Mouse (Mus musculus) hindbrain, embryonic 12.5 days (tissue): ENCODE data around the gene Ercc1. TPM values are rescaled to one million over a fixed set of nuclear protein-coding genes. Genes with fewer than 3 reads are reported as not detected.

Experiments used
- ATAC-seq: fragments of 200-750 bp; cut with Nextera tagmentation; 2 replicates; pipeline ENCODE4 v1.8.0; 2017; ENCODE audit warnings: moderate TSS enrichment; ENCODE audit not compliant: low FRiP score
- H3K27ac ChIP-seq: fragments of 300-500 bp; sonication (generic); 2 replicates; pipeline ENCODE4 v1.5.1; 2016; ENCODE audit warnings: mild to moderate bottlenecking
- H3K27me3 ChIP-seq: fragments of 300-500 bp; sonication (generic); 2 replicates; pipeline ENCODE4 v1.6.1; 2016; ENCODE audit warnings: mild to moderate bottlenecking
- H3K36me3 ChIP-seq: fragments of 300-500 bp; sonication (generic); 2 replicates; pipeline ENCODE4 v1.6.1; 2016; ENCODE audit warnings: mild to moderate bottlenecking
- H3K4me1 ChIP-seq: fragments of 300-500 bp; sonication (generic); 2 replicates; pipeline ENCODE4 v1.6.1; 2016
- H3K4me2 ChIP-seq: fragments of 300-500 bp; sonication (generic); replicated peaks from 2 replicates; pipeline ENCODE4 v1.6.1; 2016; ENCODE audit warnings: mild to moderate bottlenecking
- H3K4me3 ChIP-seq: fragments of 300-500 bp; sonication (generic); 2 replicates; pipeline ENCODE4 v1.5.1; 2016; ENCODE audit warnings: mild to moderate bottlenecking
- H3K9ac ChIP-seq: fragments of 300-500 bp; sonication (generic); 2 replicates; pipeline ENCODE4 v1.6.1; 2016; ENCODE audit warnings: mild to moderate bottlenecking, moderate library complexity
- H3K9me3 ChIP-seq: fragments of 300-500 bp; sonication (generic); replicated peaks from 2 replicates; pipeline ENCODE4 v1.6.1; 2016; ENCODE audit warnings: mild to moderate bottlenecking
- WGBS: fragments of 180-500 bp; shearing (Covaris S2); methylation state at CpG from one replicate; pipeline ENCODE4 v1.1.7; 2016; 5-methylcytosine and 5-hydroxymethylcytosine counted together
- polyA plus RNA-seq: library from polyadenylated mRNA; unstranded; fragments of >200 nt; fragmentation: Nextera tagmentation; extraction: Ambion mirVana; gene quantifications from 2 replicates; pipeline ENCODE4 v1.2.1, GENCODE M21; 2016

Ercc1 gene
- polyA plus RNA-seq, 1 experiment from 2014 or later, result 95.6 TPM

GRCm38 (mm10) chr7:19343210-19343808 lies 1.3 kb upstream of the Ercc1 start:
- peak overlapping the region; percentile 75; the same call in 1 of the 2 replicates for H3K4me2 ChIP-seq
- no peak for ATAC-seq
- no peaks in the 10 kb centered on the region for H3K9me3 ChIP-seq
- WGBS, result 2% methylated on average over 11 of the region's 11 CpGs
- H3K27me3 ChIP-seq, result peaks cover 25% of the 10 kb centered on the region
- no peak overlapping the region for H3K9ac ChIP-seq
- H3K4me1 ChIP-seq, result peaks cover 36% of the 10 kb centered on the region
- peaks cover 5% of the 10 kb centered on the region for H3K36me3 ChIP-seq
- H3K4me3 ChIP-seq, result no peak overlapping the region
- no peak overlapping the region for H3K27ac ChIP-seq

DNA sequence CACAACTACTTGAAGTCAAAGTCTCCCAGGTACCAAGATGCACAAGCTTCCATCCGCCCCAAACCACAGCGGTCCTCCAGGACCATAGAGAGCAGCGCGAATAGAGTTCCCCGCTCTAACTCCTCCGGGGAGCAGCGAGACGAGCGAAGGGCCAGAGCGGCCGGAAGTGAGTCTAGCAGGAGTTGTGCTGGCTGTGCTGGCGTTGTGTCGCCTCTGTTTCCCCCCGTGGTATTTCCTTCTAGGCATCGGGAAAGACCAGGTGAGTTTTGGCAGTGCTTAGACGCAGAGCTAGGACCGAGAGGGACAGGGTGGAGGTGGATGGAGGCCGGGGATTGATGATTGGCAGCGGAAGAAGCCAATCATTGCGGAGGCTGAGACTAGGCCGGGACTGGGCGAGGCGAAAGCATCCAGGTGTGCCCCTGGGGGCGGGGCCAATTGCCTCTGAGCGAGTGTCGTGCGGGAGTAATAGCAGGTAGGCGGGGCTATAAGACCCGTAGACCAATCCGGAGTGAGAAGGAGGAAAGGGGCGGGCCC lies 427 bp downstream of the Ercc1 start:
- H3K9me3 ChIP-seq, result no peaks in the 10 kb centered on the region
- under 1% methylated on average over 31 of the region's 31 CpGs for WGBS
- H3K27me3 ChIP-seq, result peaks cover 19% of the 10 kb centered on the region
- H3K4me1 ChIP-seq, result peaks cover 36% of the 10 kb centered on the region
- peak; percentile 93 for ATAC-seq
- peak overlapping the region; percentile 66 for H3K9ac ChIP-seq
- H3K36me3 ChIP-seq, result peaks cover 22% of the 10 kb centered on the region
- peak overlapping the region; percentile 85 for H3K27ac ChIP-seq
- H3K4me2 ChIP-seq, result peak overlapping the region; percentile 85
- peak overlapping the region; percentile 63 for H3K4me3 ChIP-seq

GRCm38 (mm10) chr7:19349188-19349915 lies 4.8 kb downstream of the Ercc1 start:
- Histone ChIP-seq H3K4me2 (no peak overlapping the region), H3K27ac (no peak overlapping the region), H3K9me3 (no peaks in the 10 kb centered on the region), H3K4me3 (no peak overlapping the region), H3K9ac (no peak overlapping the region), H3K36me3 (peaks cover 60% of the 10 kb centered on the region), H3K27me3 (no peaks in the 10 kb centered on the region), H3K4me1 (peaks cover 16% of the 10 kb centered on the region)
- no peak for ATAC-seq
- 89% methylated on average over 13 of the region's 13 CpGs for WGBS

DNA sequence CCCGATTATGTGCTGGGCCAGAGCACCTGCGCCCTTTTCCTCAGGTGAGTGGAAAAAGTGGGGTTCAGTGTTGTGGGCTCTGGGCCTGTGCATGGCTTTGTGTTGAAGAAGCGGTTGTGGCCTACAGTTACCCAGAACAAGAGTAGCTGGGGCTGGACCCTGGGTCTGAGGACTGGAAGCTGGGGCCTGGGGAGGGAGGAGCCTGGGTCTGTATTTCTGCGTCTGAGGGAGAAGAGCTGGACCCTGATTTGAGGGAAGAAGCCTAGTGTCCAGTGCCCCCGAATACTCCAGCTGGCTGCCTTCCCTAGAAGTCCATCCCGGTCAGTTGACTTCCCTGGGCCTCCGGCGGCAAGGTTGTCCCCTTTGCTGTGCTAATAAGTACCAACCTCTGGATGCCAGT lies 5.6 kb downstream of the Ercc1 start:
- Histone ChIP-seq H3K27ac (no peak overlapping the region), H3K27me3 (no peaks in the 10 kb centered on the region), H3K9ac (no peak overlapping the region), H3K4me2 (no peak overlapping the region), H3K9me3 (no peaks in the 10 kb centered on the region), H3K4me1 (peaks cover 13% of the 10 kb centered on the region), H3K36me3 (peaks cover 68% of the 10 kb centered on the region), H3K4me3 (no peak overlapping the region)
- WGBS, result 95% methylated on average over 8 of the region's 8 CpGs
- no peak for ATAC-seq

- Histone ChIP-seq H3K4me2 (no peak overlapping the region), H3K4me3 (no peak overlapping the region), H3K36me3 (peaks cover 66% of the 10 kb centered on the region), H3K27me3 (no peaks in the 10 kb centered on the region), H3K9ac (no peak overlapping the region), H3K27ac (no peak overlapping the region), H3K4me1 (peaks cover 11% of the 10 kb centered on the region), H3K9me3 (no peaks in the 10 kb centered on the region)
- 85% methylated on average over 5 of the region's 5 CpGs for WGBS
- no peak for ATAC-seq
Observed at GRCm38 (mm10) chr7:19354991-19355390, 10.4 kb downstream of the Ercc1 start.

DNA sequence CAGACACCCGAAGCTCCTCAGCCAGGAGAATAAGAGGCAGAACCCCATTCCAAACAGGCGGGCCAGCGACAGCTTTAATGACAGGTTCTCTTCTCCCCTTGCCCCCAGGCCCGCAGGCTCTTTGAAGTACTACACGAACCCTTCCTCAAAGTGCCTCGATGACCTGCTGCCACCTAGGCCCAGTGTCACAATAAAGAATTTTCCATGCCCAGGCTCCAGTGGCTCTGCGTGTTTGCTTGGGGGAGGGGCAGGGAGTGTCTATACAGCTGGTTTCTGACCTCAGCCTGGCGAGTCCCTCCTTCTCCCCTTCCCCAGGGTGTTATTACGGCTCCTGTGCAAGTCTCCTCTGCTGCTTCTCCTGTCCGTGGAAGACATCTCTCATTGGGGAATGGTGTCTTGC lies 11.7 kb downstream of the Ercc1 start:
- Histone ChIP-seq H3K9ac (no peak overlapping the region), H3K9me3 (no peaks in the 10 kb centered on the region), H3K4me1 (peaks cover 18% of the 10 kb centered on the region), H3K27me3 (no peaks in the 10 kb centered on the region), H3K4me2 (no peak overlapping the region), H3K36me3 (peaks cover 55% of the 10 kb centered on the region), H3K27ac (no peak overlapping the region), H3K4me3 (no peak overlapping the region)
- ATAC-seq, result no peak
- WGBS, result 63% methylated on average over 10 of the region's 10 CpGs

- ATAC-seq, result no peak
- Histone ChIP-seq H3K27ac (no peak overlapping the region), H3K4me3 (peak overlapping the region; percentile 66), H3K9ac (0 out of 2 replicates have a peak overlapping the region, but pooled peaks have one; percentile 75), H3K27me3 (peaks cover 9% of the 10 kb centered on the region; the same call in 1 of the 2 replicates), H3K4me1 (peaks cover 28% of the 10 kb centered on the region), H3K36me3 (peaks cover 43% of the 10 kb centered on the region), H3K4me2 (peak overlapping the region; percentile 96), H3K9me3 (no peaks in the 10 kb centered on the region)
- 92% methylated on average over 25 of the region's 25 CpGs for WGBS
Observed at GRCm38 (mm10) chr7:19357381-19358375, 13.1 kb downstream of the Ercc1 start.

- Histone ChIP-seq H3K36me3 (peaks cover 33% of the 10 kb centered on the region), H3K9ac (peak overlapping the region; percentile 75), H3K4me1 (peaks cover 28% of the 10 kb centered on the region), H3K9me3 (no peaks in the 10 kb centered on the region), H3K27me3 (peaks cover 17% of the 10 kb centered on the region; the same call in 1 of the 2 replicates), H3K27ac (no peak overlapping the region), H3K4me2 (peak overlapping the region; percentile 96), H3K4me3 (peak overlapping the region; percentile 66)
- 24% methylated on average over 13 of the region's 13 CpGs for WGBS
- no peak for ATAC-seq
Observed at GRCm38 (mm10) chr7:19358634-19359033, 14.1 kb downstream of the Ercc1 start.

DNA sequence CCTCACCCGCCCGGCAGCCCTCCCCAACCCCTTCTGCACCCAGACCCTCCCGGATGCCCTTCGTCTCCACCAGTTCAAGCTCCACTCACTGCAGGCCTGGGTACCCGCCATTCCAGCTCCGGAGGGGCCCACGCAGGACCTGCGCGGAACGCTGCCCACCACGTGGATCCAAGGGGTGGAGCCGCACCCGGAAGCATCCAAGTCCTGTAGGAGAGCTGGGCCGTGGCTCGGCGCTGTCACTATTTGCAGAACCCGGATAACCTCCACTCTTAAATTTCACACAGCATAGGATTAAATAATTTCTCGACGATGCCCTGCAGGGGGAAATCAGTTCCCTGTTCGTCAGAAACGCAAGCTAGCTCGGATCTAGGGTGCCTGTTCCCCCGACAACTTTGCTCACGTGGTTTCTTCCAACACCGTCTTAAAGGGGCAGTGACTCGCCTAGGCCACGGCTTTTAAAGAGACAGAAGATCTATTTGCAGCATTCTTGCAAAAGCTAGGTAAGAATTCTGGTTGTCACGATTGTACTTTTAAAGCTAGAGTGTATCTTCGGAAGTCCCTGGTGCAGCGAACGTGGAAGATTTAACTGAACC lies 14.8 kb downstream of the Ercc1 start, which contains the start of the genes Cd3eap and Ppp1r13l:
Gene Cd3eap, minus strand, starts transcription at position 185 of the 593 bp plus-strand sequence.
Gene Ppp1r13l, plus strand, starts transcription at position 451 of the 593 bp plus-strand sequence.
- peaks cover 28% of the 10 kb centered on the region for H3K4me1 ChIP-seq
- peak within 1 kb of the TSS; percentile 96 for H3K4me2 ChIP-seq
- peaks cover 28% of the 10 kb centered on the region for H3K36me3 ChIP-seq
- peaks cover 17% of the 10 kb centered on the region; the same call in 1 of the 2 replicates for H3K27me3 ChIP-seq
- H3K27ac ChIP-seq, result 0 out of 2 replicates have a peak within 1 kb of the TSS, but pooled peaks have one; percentile 13
- peak within 1 kb of the TSS; percentile 75 for H3K9ac ChIP-seq
- WGBS, result 0% methylated on average over 29 of the region's 31 CpGs
- peak within 1 kb of the TSS; percentile 66 for H3K4me3 ChIP-seq
- H3K9me3 ChIP-seq, result no peaks in the 10 kb centered on the region
- ATAC-seq, result peak; percentile 71

- H3K27ac ChIP-seq, result 0 out of 2 replicates have a peak overlapping the region, but pooled peaks have one; percentile 13
- H3K4me3 ChIP-seq, result peak overlapping the region; percentile 66
- H3K36me3 ChIP-seq, result peaks cover 21% of the 10 kb centered on the region
- H3K4me2 ChIP-seq, result peak overlapping the region; percentile 96
- peaks cover 17% of the 10 kb centered on the region; the same call in 1 of the 2 replicates for H3K27me3 ChIP-seq
- peaks cover 28% of the 10 kb centered on the region for H3K4me1 ChIP-seq
- under 1% methylated on average over 45 of the region's 45 CpGs for WGBS
- H3K9me3 ChIP-seq, result no peaks in the 10 kb centered on the region
- H3K9ac ChIP-seq, result peak overlapping the region; percentile 48
- peak; percentile 76 for ATAC-seq
Observed at GRCm38 (mm10) chr7:19359892-19360641, 15.5 kb downstream of the Ercc1 start.
